Mouse (Mus musculus): ENCODE measurements at regions not wholly inside any gene's neighbourhood (a gene's known extent, or its start where the extent isn't known, plus 50 kb on each side); places are given as distances from the start of the nearest gene placed in this dataset.

- no peak overlapping the region for H3K9ac ChIP-seq (ENCODE audit: low read length)
- H3K27me3 ChIP-seq (ENCODE audit: control insufficient read depth, insufficient read depth, low read length): no peaks in the 10 kb centered on the region
- H3K9me3 ChIP-seq (ENCODE audit: control insufficient read depth, low read length): no peaks in the 10 kb centered on the region
- ATAC-seq (ENCODE audit: insufficient number of reproducible peaks, low FRiP score, low TSS enrichment, low read depth): no peak
- no peak for DNase-seq (ENCODE audit: low spot score)
- no peak overlapping the region for H3K27ac ChIP-seq (replicated peaks; ENCODE audit: low read depth, low read length)
- no peaks in the 10 kb centered on the region for H3K4me1 ChIP-seq (ENCODE audit: control insufficient read depth, insufficient read depth, low read length)
- H3K36me3 ChIP-seq (ENCODE audit: control insufficient read depth, insufficient read depth, low read length): no peaks in the 10 kb centered on the region
- no peak overlapping the region for H3K4me2 ChIP-seq (ENCODE audit: low read depth, severe bottlenecking)
- H3K4me3 ChIP-seq (ENCODE audit: low read depth, low read length): no peak overlapping the region
- WGBS: 86% methylated on average over 7 of the region's 7 CpGs
Measured at GRCm38 (mm10) chr4:39672609-39673008, 222.5 kb downstream of the 1700009N14Rik start.

GRCm38 (mm10) chr4:39695236-39695635, 245.1 kb downstream of the 1700009N14Rik start:
- DNase-seq (ENCODE audit: low spot score) (no peak), ATAC-seq (ENCODE audit: insufficient number of reproducible peaks, low FRiP score, low TSS enrichment, low read depth) (no peak)
- H3K27me3 ChIP-seq (ENCODE audit: control insufficient read depth, insufficient read depth, low read length): no peaks in the 10 kb centered on the region
- H3K27ac ChIP-seq (replicated peaks; ENCODE audit: low read depth, low read length): no peak overlapping the region
- no peak overlapping the region for H3K4me3 ChIP-seq (ENCODE audit: low read depth, low read length)
- H3K36me3 ChIP-seq (ENCODE audit: control insufficient read depth, insufficient read depth, low read length): no peaks in the 10 kb centered on the region
- WGBS: 17% methylated on average over 4 of the region's 4 CpGs
- no peaks in the 10 kb centered on the region for H3K4me1 ChIP-seq (ENCODE audit: control insufficient read depth, insufficient read depth, low read length)
- no peaks in the 10 kb centered on the region for H3K9me3 ChIP-seq (ENCODE audit: control insufficient read depth, low read length)
- H3K9ac ChIP-seq (ENCODE audit: low read length): no peak overlapping the region
- no peak overlapping the region for H3K4me2 ChIP-seq (ENCODE audit: low read depth, severe bottlenecking)

- H3K4me3 ChIP-seq (ENCODE audit: low read depth, low read length): no peak overlapping the region
- H3K9me3 ChIP-seq (ENCODE audit: control insufficient read depth, low read length): no peaks in the 10 kb centered on the region
- ATAC-seq (ENCODE audit: insufficient number of reproducible peaks, low FRiP score, low TSS enrichment, low read depth): no peak
- DNase-seq (ENCODE audit: low spot score): peak; percentile 53
- H3K27ac ChIP-seq (replicated peaks; ENCODE audit: low read depth, low read length): no peak overlapping the region
- no peak overlapping the region for H3K9ac ChIP-seq (ENCODE audit: low read length)
- H3K27me3 ChIP-seq (ENCODE audit: control insufficient read depth, insufficient read depth, low read length): no peaks in the 10 kb centered on the region
- WGBS: 41% methylated on average over 5 of the region's 5 CpGs
- no peaks in the 10 kb centered on the region for H3K36me3 ChIP-seq (ENCODE audit: control insufficient read depth, insufficient read depth, low read length)
- H3K4me1 ChIP-seq (ENCODE audit: control insufficient read depth, insufficient read depth, low read length): no peaks in the 10 kb centered on the region
- no peak overlapping the region for H3K4me2 ChIP-seq (ENCODE audit: low read depth, severe bottlenecking)
Measured at GRCm38 (mm10) chr4:39697565-39697964, 247.5 kb downstream of the 1700009N14Rik start.

GRCm38 (mm10) chr4:39699347-39699746, 249.3 kb downstream of the 1700009N14Rik start:
- Histone ChIP-seq H3K27ac (replicated peaks; ENCODE audit: low read depth, low read length) (no peak overlapping the region), H3K4me2 (ENCODE audit: low read depth, severe bottlenecking) (no peak overlapping the region), H3K4me3 (ENCODE audit: low read depth, low read length) (no peak overlapping the region), H3K27me3 (ENCODE audit: control insufficient read depth, insufficient read depth, low read length) (no peaks in the 10 kb centered on the region), H3K4me1 (ENCODE audit: control insufficient read depth, insufficient read depth, low read length) (no peaks in the 10 kb centered on the region), H3K9me3 (ENCODE audit: control insufficient read depth, low read length) (no peaks in the 10 kb centered on the region), H3K9ac (ENCODE audit: low read length) (no peak overlapping the region), H3K36me3 (ENCODE audit: control insufficient read depth, insufficient read depth, low read length) (no peaks in the 10 kb centered on the region)
- 84% methylated on average over 2 of the region's 2 CpGs for WGBS
- no peak for ATAC-seq (ENCODE audit: insufficient number of reproducible peaks, low FRiP score, low TSS enrichment, low read depth)
- DNase-seq (ENCODE audit: low spot score): no peak

GRCm38 (mm10) chr4:39717477-39717876, 267.4 kb downstream of the 1700009N14Rik start:
- ATAC-seq (ENCODE audit: insufficient number of reproducible peaks, low FRiP score, low TSS enrichment, low read depth): no peak
- Histone ChIP-seq H3K4me3 (ENCODE audit: low read depth, low read length) (no peak overlapping the region), H3K27me3 (ENCODE audit: control insufficient read depth, insufficient read depth, low read length) (no peaks in the 10 kb centered on the region), H3K36me3 (ENCODE audit: control insufficient read depth, insufficient read depth, low read length) (no peaks in the 10 kb centered on the region), H3K4me1 (ENCODE audit: control insufficient read depth, insufficient read depth, low read length) (no peaks in the 10 kb centered on the region), H3K27ac (replicated peaks; ENCODE audit: low read depth, low read length) (no peak overlapping the region), H3K4me2 (ENCODE audit: low read depth, severe bottlenecking) (no peak overlapping the region), H3K9ac (ENCODE audit: low read length) (no peak overlapping the region), H3K9me3 (ENCODE audit: control insufficient read depth, low read length) (no peaks in the 10 kb centered on the region)
- DNase-seq (ENCODE audit: low spot score): no peak
- WGBS: 91% methylated on average over 6 of the region's 6 CpGs

GRCm38 (mm10) chr4:39718691-39719090, 268.6 kb downstream of the 1700009N14Rik start:
- H3K27ac ChIP-seq (replicated peaks; ENCODE audit: low read depth, low read length): no peak overlapping the region
- H3K27me3 ChIP-seq (ENCODE audit: control insufficient read depth, insufficient read depth, low read length): no peaks in the 10 kb centered on the region
- WGBS: 67% methylated on average over 7 of the region's 7 CpGs
- no peak overlapping the region for H3K4me2 ChIP-seq (ENCODE audit: low read depth, severe bottlenecking)
- H3K9ac ChIP-seq (ENCODE audit: low read length): no peak overlapping the region
- ATAC-seq (ENCODE audit: insufficient number of reproducible peaks, low FRiP score, low TSS enrichment, low read depth) (no peak), DNase-seq (ENCODE audit: low spot score) (no peak)
- H3K4me1 ChIP-seq (ENCODE audit: control insufficient read depth, insufficient read depth, low read length): no peaks in the 10 kb centered on the region
- H3K9me3 ChIP-seq (ENCODE audit: control insufficient read depth, low read length): no peaks in the 10 kb centered on the region
- no peaks in the 10 kb centered on the region for H3K36me3 ChIP-seq (ENCODE audit: control insufficient read depth, insufficient read depth, low read length)
- no peak overlapping the region for H3K4me3 ChIP-seq (ENCODE audit: low read depth, low read length)

GRCm38 (mm10) chr4:39719951-39720350, 269.9 kb downstream of the 1700009N14Rik start:
- Histone ChIP-seq H3K4me2 (ENCODE audit: low read depth, severe bottlenecking) (no peak overlapping the region), H3K36me3 (ENCODE audit: control insufficient read depth, insufficient read depth, low read length) (no peaks in the 10 kb centered on the region), H3K4me3 (ENCODE audit: low read depth, low read length) (no peak overlapping the region), H3K9me3 (ENCODE audit: control insufficient read depth, low read length) (no peaks in the 10 kb centered on the region), H3K4me1 (ENCODE audit: control insufficient read depth, insufficient read depth, low read length) (no peaks in the 10 kb centered on the region), H3K27ac (replicated peaks; ENCODE audit: low read depth, low read length) (no peak overlapping the region), H3K27me3 (ENCODE audit: control insufficient read depth, insufficient read depth, low read length) (no peaks in the 10 kb centered on the region), H3K9ac (ENCODE audit: low read length) (no peak overlapping the region)
- WGBS: 77% methylated on average over 4 of the region's 4 CpGs
- DNase-seq (ENCODE audit: low spot score) (no peak), ATAC-seq (ENCODE audit: insufficient number of reproducible peaks, low FRiP score, low TSS enrichment, low read depth) (no peak)

- H3K4me1 ChIP-seq (ENCODE audit: control insufficient read depth, insufficient read depth, low read length): no peaks in the 10 kb centered on the region
- 82% methylated on average over 7 of the region's 7 CpGs for WGBS
- H3K9me3 ChIP-seq (ENCODE audit: control insufficient read depth, low read length): no peaks in the 10 kb centered on the region
- no peak overlapping the region for H3K4me3 ChIP-seq (ENCODE audit: low read depth, low read length)
- H3K4me2 ChIP-seq (ENCODE audit: low read depth, severe bottlenecking): no peak overlapping the region
- no peaks in the 10 kb centered on the region for H3K36me3 ChIP-seq (ENCODE audit: control insufficient read depth, insufficient read depth, low read length)
- DNase-seq (ENCODE audit: low spot score): no peak
- ATAC-seq (ENCODE audit: insufficient number of reproducible peaks, low FRiP score, low TSS enrichment, low read depth): no peak
- no peak overlapping the region for H3K9ac ChIP-seq (ENCODE audit: low read length)
- no peak overlapping the region for H3K27ac ChIP-seq (replicated peaks; ENCODE audit: low read depth, low read length)
- no peaks in the 10 kb centered on the region for H3K27me3 ChIP-seq (ENCODE audit: control insufficient read depth, insufficient read depth, low read length)
Measured at GRCm38 (mm10) chr4:39721524-39721923, 271.4 kb downstream of the 1700009N14Rik start.

- DNase-seq (ENCODE audit: low spot score) (no peak), ATAC-seq (ENCODE audit: insufficient number of reproducible peaks, low FRiP score, low TSS enrichment, low read depth) (no peak)
- Histone ChIP-seq H3K4me3 (ENCODE audit: low read depth, low read length) (no peak overlapping the region), H3K4me2 (ENCODE audit: low read depth, severe bottlenecking) (no peak overlapping the region), H3K4me1 (ENCODE audit: control insufficient read depth, insufficient read depth, low read length) (no peaks in the 10 kb centered on the region), H3K9me3 (ENCODE audit: control insufficient read depth, low read length) (no peaks in the 10 kb centered on the region), H3K27me3 (ENCODE audit: control insufficient read depth, insufficient read depth, low read length) (no peaks in the 10 kb centered on the region), H3K36me3 (ENCODE audit: control insufficient read depth, insufficient read depth, low read length) (no peaks in the 10 kb centered on the region), H3K27ac (replicated peaks; ENCODE audit: low read depth, low read length) (no peak overlapping the region), H3K9ac (ENCODE audit: low read length) (no peak overlapping the region)
- 91% methylated on average over 2 of the region's 2 CpGs for WGBS
Measured at GRCm38 (mm10) chr4:39765586-39765985, 315.5 kb downstream of the 1700009N14Rik start.
